Mouse (Mus musculus): Measurements from ENCODE around the gene Kcnq1. TPM values are rescaled to one million over a fixed set of nuclear protein-coding genes. Genes with fewer than 3 reads are reported as not detected.

Gene Kcnq1
- polyA plus RNA-seq, 1 experiment from 2014 or later = 1.3 TPM

DNA sequence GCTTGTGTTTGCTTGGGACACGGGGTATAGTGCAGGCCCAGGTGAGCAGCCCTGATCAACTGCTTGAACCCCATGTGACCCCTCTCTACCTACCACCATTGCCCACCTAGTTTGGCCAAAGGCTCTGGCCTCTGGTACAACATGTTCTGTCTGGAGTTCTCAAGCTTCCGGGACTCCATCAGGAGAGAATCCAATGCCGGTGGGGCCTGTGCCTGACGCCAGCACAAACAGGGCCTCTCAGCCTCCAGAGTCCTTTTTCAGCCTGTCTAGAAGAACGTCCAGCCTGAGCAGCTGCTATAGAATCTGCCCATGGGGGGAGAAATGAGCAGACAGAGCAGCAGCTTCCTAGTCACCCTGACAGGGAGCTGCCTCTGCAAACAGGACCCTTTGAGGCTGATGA lies 311.7 kb downstream of the Kcnq1 start:
- Histone ChIP-seq H3K4me3 (ENCODE audit: low read length) (no peak overlapping the region), H3K27ac (ENCODE audit: low read depth, low read length) (no peak overlapping the region), H3K27me3 (replicated peaks; ENCODE audit: control insufficient read depth, insufficient read depth, low read length) (no peaks in the 10 kb centered on the region), H3K4me2 (ENCODE audit: low read length) (no peak overlapping the region), H3K36me3 (ENCODE audit: control insufficient read depth, insufficient read depth, low read length) (no peaks in the 10 kb centered on the region), H3K9ac (ENCODE audit: low read depth, low read length) (no peak overlapping the region), H3K4me1 (ENCODE audit: control insufficient read depth, insufficient read depth, low read depth, low read length) (no peaks in the 10 kb centered on the region), H3K9me3 (ENCODE audit: control insufficient read depth, low read length) (no peaks in the 10 kb centered on the region)
- WGBS = 59% methylated on average over 5 of the region's 5 CpGs
- ATAC-seq = no peak

GRCm38 (mm10) chr7:143419585-143420160 lies 313.5 kb downstream of the Kcnq1 start:
- H3K27ac ChIP-seq (ENCODE audit: low read depth, low read length) = no peak overlapping the region
- no peaks in the 10 kb centered on the region for H3K4me1 ChIP-seq (ENCODE audit: control insufficient read depth, insufficient read depth, low read depth, low read length)
- H3K4me2 ChIP-seq (ENCODE audit: low read length) = no peak overlapping the region
- H3K9ac ChIP-seq (ENCODE audit: low read depth, low read length) = no peak overlapping the region
- no peak for ATAC-seq
- 88% methylated on average over 4 of the region's 4 CpGs for WGBS
- H3K36me3 ChIP-seq (ENCODE audit: control insufficient read depth, insufficient read depth, low read length) = no peaks in the 10 kb centered on the region
- H3K9me3 ChIP-seq (ENCODE audit: control insufficient read depth, low read length) = no peaks in the 10 kb centered on the region
- H3K27me3 ChIP-seq (replicated peaks; ENCODE audit: control insufficient read depth, insufficient read depth, low read length) = no peaks in the 10 kb centered on the region
- no peak overlapping the region for H3K4me3 ChIP-seq (ENCODE audit: low read length)

- H3K4me3 ChIP-seq (ENCODE audit: low read length) = no peak overlapping the region
- H3K4me1 ChIP-seq (ENCODE audit: control insufficient read depth, insufficient read depth, low read depth, low read length) = peaks cover 12% of the 10 kb centered on the region
- H3K27me3 ChIP-seq (replicated peaks; ENCODE audit: control insufficient read depth, insufficient read depth, low read length) = no peaks in the 10 kb centered on the region; the same call in 1 of the 2 replicates
- H3K9me3 ChIP-seq (ENCODE audit: control insufficient read depth, low read length) = no peaks in the 10 kb centered on the region
- H3K27ac ChIP-seq (ENCODE audit: low read depth, low read length) = no peak overlapping the region
- H3K9ac ChIP-seq (ENCODE audit: low read depth, low read length) = peak overlapping the region; percentile 23; the same call in 1 of the 2 replicates
- ATAC-seq = peak; percentile 93
- 16% methylated on average over 23 of the region's 23 CpGs for WGBS
- H3K36me3 ChIP-seq (ENCODE audit: control insufficient read depth, insufficient read depth, low read length) = no peaks in the 10 kb centered on the region
- H3K4me2 ChIP-seq (ENCODE audit: low read length) = no peak overlapping the region
Observed at GRCm38 (mm10) chr7:143428142-143428813, 322.1 kb downstream of the Kcnq1 start.

GRCm38 (mm10) chr7:143428814-143429499 lies 322.8 kb downstream of the Kcnq1 start:
- H3K36me3 ChIP-seq (ENCODE audit: control insufficient read depth, insufficient read depth, low read length) = no peaks in the 10 kb centered on the region
- no peaks in the 10 kb centered on the region; the same call in 1 of the 2 replicates for H3K27me3 ChIP-seq (replicated peaks; ENCODE audit: control insufficient read depth, insufficient read depth, low read length)
- no peak overlapping the region for H3K4me2 ChIP-seq (ENCODE audit: low read length)
- peak; percentile 31; the same call in 1 of the 2 replicates for ATAC-seq
- H3K4me1 ChIP-seq (ENCODE audit: control insufficient read depth, insufficient read depth, low read depth, low read length) = peaks cover 12% of the 10 kb centered on the region
- no peak overlapping the region for H3K9ac ChIP-seq (ENCODE audit: low read depth, low read length)
- no peak overlapping the region for H3K27ac ChIP-seq (ENCODE audit: low read depth, low read length)
- H3K9me3 ChIP-seq (ENCODE audit: control insufficient read depth, low read length) = no peaks in the 10 kb centered on the region
- 53% methylated on average over 2 of the region's 2 CpGs for WGBS
- H3K4me3 ChIP-seq (ENCODE audit: low read length) = no peak overlapping the region

GRCm38 (mm10) chr7:143432631-143433030 lies 326.5 kb downstream of the Kcnq1 start:
- H3K9me3 ChIP-seq (ENCODE audit: control insufficient read depth, low read length) = no peaks in the 10 kb centered on the region
- no peaks in the 10 kb centered on the region for H3K36me3 ChIP-seq (ENCODE audit: control insufficient read depth, insufficient read depth, low read length)
- H3K9ac ChIP-seq (ENCODE audit: low read depth, low read length) = no peak overlapping the region
- H3K27ac ChIP-seq (ENCODE audit: low read depth, low read length) = no peak overlapping the region
- no peak for ATAC-seq
- no peaks in the 10 kb centered on the region for H3K27me3 ChIP-seq (replicated peaks; ENCODE audit: control insufficient read depth, insufficient read depth, low read length)
- no peak overlapping the region for H3K4me2 ChIP-seq (ENCODE audit: low read length)
- 88% methylated on average over 1 of the region's 1 CpGs for WGBS
- H3K4me1 ChIP-seq (ENCODE audit: control insufficient read depth, insufficient read depth, low read depth, low read length) = peaks cover 15% of the 10 kb centered on the region
- H3K4me3 ChIP-seq (ENCODE audit: low read length) = no peak overlapping the region

- no peak overlapping the region for H3K4me3 ChIP-seq (ENCODE audit: low read length)
- no peaks in the 10 kb centered on the region for H3K27me3 ChIP-seq (replicated peaks; ENCODE audit: control insufficient read depth, insufficient read depth, low read length)
- no peak overlapping the region for H3K27ac ChIP-seq (ENCODE audit: low read depth, low read length)
- H3K4me2 ChIP-seq (ENCODE audit: low read length) = no peak overlapping the region
- peaks cover 13% of the 10 kb centered on the region for H3K4me1 ChIP-seq (ENCODE audit: control insufficient read depth, insufficient read depth, low read depth, low read length)
- H3K9ac ChIP-seq (ENCODE audit: low read depth, low read length) = no peak overlapping the region
- ATAC-seq = no peak
- no peaks in the 10 kb centered on the region for H3K36me3 ChIP-seq (ENCODE audit: control insufficient read depth, insufficient read depth, low read length)
- WGBS = 43% methylated on average over 7 of the region's 7 CpGs
- H3K9me3 ChIP-seq (ENCODE audit: control insufficient read depth, low read length) = no peaks in the 10 kb centered on the region
Observed at GRCm38 (mm10) chr7:143433331-143433730, 327.2 kb downstream of the Kcnq1 start.

- 18% methylated on average over 18 of the region's 18 CpGs for WGBS
- Histone ChIP-seq H3K4me3 (ENCODE audit: low read length) (peak overlapping the region; percentile 44), H3K4me1 (ENCODE audit: control insufficient read depth, insufficient read depth, low read depth, low read length) (peaks cover 12% of the 10 kb centered on the region), H3K9ac (ENCODE audit: low read depth, low read length) (peak overlapping the region; percentile 76), H3K9me3 (ENCODE audit: control insufficient read depth, low read length) (no peaks in the 10 kb centered on the region), H3K36me3 (ENCODE audit: control insufficient read depth, insufficient read depth, low read length) (no peaks in the 10 kb centered on the region), H3K27me3 (replicated peaks; ENCODE audit: control insufficient read depth, insufficient read depth, low read length) (no peaks in the 10 kb centered on the region; the same call in 1 of the 2 replicates), H3K4me2 (ENCODE audit: low read length) (peak overlapping the region; percentile 83), H3K27ac (ENCODE audit: low read depth, low read length) (0 out of 2 replicates have a peak overlapping the region, but pooled peaks have one; percentile 2)
- ATAC-seq = peak; percentile 48
Observed at GRCm38 (mm10) chr7:143437231-143437893, 331.2 kb downstream of the Kcnq1 start.

GRCm38 (mm10) chr7:143437894-143438581 lies 331.9 kb downstream of the Kcnq1 start:
- Histone ChIP-seq H3K9ac (ENCODE audit: low read depth, low read length) (peak overlapping the region; percentile 76), H3K36me3 (ENCODE audit: control insufficient read depth, insufficient read depth, low read length) (no peaks in the 10 kb centered on the region), H3K4me2 (ENCODE audit: low read length) (peak overlapping the region; percentile 83), H3K27me3 (replicated peaks; ENCODE audit: control insufficient read depth, insufficient read depth, low read length) (no peaks in the 10 kb centered on the region; the same call in 1 of the 2 replicates), H3K9me3 (ENCODE audit: control insufficient read depth, low read length) (no peaks in the 10 kb centered on the region), H3K27ac (ENCODE audit: low read depth, low read length) (peak overlapping the region; percentile 18; the same call in 1 of the 2 replicates), H3K4me1 (ENCODE audit: control insufficient read depth, insufficient read depth, low read depth, low read length) (peaks cover 12% of the 10 kb centered on the region), H3K4me3 (ENCODE audit: low read length) (peak overlapping the region; percentile 44)
- peak; percentile 71 for ATAC-seq
- 1% methylated on average over 62 of the region's 63 CpGs for WGBS
